Mouse (Mus musculus) kidney, postnatal 4 days (tissue): ENCODE results near the gene Tmem203.

Experiments used
- DNase-seq, 2 experiments: peaks; one replicate each; pipeline ENCODE4 v3.0.0; 2021; ENCODE audit warnings: mixed read lengths in 2 of 2

The Tmem203 gene

DNA sequence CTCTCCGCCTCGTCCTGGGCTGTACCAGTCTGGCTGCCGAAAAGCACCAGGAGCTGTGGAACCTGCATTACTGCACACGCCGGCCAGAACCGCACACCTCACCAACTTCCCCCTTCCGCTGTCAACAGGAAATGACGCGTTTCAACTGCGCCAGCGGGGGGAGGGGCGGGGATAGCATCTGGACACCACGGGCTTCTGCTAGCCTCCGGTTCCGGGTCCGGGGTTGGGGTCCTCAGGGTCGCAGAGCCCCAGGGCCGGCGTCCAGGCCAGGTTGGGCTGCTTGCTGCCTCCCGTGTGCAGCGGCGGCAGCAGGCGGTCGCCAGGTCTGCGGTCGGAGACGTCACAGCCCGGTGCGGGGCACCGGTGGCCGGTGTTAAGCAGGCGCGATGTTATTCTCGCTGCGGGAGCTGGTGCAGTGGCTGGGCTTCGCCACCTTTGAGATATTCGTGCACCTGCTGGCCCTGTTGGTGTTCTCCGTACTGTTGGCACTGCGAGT is at the start of gene Tmem203:
Gene Tmem203, plus strand, starts transcription at position 156 of the 496 bp plus-strand sequence.
- peak; percentile 94 for DNase-seq

DNA sequence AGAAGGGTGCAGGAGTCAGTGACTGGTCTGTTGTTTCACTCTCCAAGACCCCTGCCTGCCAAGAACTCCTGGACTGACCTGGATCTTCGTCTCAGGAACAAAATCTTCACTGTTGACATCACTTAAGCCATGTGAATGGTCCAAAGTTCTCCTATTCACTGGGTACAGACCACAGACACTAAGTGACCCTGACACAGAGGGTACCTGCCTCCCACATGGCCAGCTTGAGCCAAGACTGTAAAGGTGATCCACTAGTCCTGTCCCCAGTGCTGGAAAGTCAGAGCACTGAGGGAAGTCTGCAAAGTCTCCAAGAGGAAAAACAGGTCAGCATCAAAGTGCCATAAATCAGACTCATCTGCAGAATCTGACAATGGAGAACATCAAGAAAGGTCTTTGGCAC is 47.6 kb upstream of the Tmem203 start:
- no peak for DNase-seq

GRCm38 (mm10) chr2:25210686-25211085 is 44.6 kb upstream of the Tmem203 start:
- DNase-seq: no peak

- DNase-seq: peak; percentile 94 to 96
Measured at GRCm38 (mm10) chr2:25211121-25211670, 44.0 kb upstream of the Tmem203 start, which contains the start of gene Nelfb. Nelfb (minus strand) TSS chr2:25211489.

DNA sequence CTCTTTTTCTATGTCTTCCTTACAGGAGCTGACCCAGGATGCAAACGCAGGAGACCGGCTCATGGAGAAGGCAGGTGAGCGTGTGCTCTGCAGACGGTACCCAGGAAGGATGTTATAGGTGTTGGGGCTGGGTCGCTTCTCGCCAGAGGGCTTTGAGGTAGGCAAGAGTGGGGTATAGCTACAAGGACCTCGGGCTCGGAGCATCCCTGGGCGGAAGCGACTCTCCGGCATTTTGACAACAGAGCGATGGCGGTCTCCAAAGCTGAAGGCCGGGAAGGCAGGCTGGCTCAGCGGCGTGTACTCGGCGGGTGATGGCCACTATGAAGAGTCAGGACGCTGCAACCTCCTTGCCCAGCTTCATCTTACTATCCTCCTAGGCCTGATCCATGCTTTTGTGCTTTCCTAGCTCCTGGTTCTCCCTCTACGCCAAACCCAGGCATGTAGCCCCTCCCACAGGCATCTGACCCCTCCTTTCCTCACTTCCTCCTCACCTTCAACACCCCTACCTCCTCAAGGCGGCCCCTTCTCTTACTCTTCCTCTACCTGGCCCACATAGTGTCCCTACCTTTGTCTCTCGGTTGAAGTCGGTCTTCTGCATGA is 41.9 kb upstream of the Tmem203 start:
- DNase-seq: no peak

GRCm38 (mm10) chr2:25214444-25214843 is 40.8 kb upstream of the Tmem203 start, which contains the start of gene Stpg3:
Stpg3 (minus strand) TSS chr2:25214637.
- DNase-seq: peak in 1 of 2 experiments; percentile 40

GRCm38 (mm10) chr2:25217666-25218065 is 37.6 kb upstream of the Tmem203 start:
- no peak for DNase-seq

DNA sequence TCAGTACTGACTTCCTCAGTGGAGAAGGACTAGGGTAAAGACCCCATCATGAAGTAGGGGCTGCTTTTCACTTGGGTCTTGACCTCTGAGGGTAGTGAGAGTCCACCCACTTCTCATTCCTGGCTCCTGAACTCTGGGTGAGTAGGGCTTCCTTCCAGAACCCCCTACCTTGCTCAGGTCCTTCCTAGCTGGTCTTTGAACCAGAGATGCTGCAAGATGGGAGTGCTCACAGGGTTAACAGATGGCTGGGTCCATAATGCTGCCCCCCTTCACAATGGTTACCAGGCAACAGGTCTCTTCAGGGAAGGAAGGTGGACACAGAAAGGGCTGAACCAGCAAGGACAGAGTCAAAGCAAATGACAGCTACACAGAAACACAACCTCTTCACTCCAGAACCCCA is 36.8 kb upstream of the Tmem203 start, which contains the start of gene Fam166a:
Gene Fam166a, plus strand, starts transcription at position 301 of the 400 bp plus-strand sequence.
- DNase-seq: no peak

DNA sequence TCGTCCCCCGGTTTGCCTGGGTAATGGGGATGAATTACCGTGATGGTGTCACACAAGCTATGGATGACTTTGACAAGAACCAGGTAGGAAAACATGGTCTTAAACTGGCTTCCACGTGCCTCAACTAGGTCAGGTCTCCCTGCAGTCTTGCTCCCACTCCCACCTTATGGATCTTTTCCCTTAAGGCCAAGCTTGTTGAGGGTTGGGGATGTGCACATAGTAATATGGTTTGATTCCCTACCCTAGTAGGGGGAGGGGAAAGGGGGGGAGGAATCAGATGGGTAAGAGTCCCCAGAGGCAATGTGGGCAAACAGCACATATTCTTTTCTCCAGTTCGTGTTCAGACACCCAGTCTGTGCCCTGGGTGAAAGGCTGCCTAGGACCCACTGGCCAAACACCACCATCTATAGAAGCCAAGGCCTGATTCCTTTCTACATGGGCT is 33.9 kb upstream of the Tmem203 start:
- DNase-seq: no peak

DNA sequence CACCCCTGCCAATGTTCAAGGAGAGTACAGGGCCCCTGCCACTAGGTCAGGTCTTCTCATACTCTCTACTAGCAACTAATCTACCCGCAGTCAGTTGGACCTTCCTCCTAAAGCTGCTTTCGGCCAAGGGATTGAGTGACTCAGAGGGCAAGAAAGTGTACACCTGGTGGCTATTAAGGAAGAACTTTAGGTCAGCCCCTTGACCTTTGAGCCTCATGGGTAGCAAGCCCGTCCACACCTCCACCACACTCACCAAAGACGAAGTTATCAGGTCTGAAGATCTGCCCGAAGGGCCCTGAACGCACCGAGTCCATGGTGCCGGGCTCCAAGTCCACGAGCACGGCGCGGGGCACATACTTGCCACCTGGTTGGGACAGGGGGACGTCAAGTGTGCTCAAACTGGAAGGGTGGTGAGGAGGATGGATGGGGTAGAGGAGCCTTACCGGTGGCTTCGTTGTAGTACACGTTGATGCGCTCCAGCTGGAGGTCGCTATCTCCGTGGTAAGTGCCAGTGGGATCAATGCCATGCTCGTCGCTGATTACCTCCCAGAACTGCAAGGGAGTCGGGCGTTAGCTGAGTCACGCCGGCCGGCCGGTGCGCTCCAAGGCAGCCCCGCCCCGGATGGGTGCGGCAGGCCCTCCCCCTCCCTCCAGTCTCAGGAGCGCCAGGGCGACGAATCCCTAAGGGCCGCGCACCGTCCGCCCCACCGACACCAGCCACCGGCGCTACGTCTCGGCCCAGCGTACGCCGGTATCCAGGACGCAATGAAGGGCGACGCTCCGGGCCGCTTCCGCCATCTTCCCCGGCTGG is 31.4 kb upstream of the Tmem203 start:
- DNase-seq: peak; percentile 78 to 89

GRCm38 (mm10) chr2:25224492-25224765 is 30.8 kb upstream of the Tmem203 start, which contains the start of gene Tubb4b:
Tubb4b (minus strand) TSS chr2:25224702.
- DNase-seq: no peak

GRCm38 (mm10) chr2:25224766-25225752 is 30.2 kb upstream of the Tmem203 start:
- peak; percentile 95 to 98 for DNase-seq

DNA sequence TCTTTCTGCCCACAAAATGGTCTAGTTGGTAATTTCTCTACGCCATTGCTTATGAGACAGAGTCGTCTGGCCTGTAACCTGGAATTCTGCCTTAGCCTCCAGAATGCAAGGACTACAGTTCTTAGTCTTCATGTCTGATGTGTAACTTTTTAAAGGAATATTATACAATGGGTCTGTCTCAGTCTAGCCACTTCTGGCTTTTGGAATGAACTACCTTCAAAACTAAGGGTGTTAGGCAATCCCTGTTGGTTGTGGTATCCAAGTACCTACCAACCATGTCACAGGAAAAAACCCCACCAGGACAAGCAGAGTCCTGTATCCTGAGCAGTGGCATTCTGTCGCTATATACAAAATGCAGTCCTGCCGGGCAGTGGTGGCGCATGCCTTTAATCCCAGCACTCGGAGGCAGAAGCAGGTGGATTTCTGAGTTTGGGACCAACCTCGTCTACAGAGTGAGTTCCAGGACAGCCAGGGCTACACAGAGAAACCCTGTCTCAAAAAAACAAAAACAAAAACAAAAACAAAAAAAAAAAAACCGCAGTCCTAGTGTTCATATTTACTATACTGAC is 29.3 kb upstream of the Tmem203 start:
- DNase-seq: no peak

GRCm38 (mm10) chr2:25226864-25227263 is 28.4 kb upstream of the Tmem203 start:
- no peak for DNase-seq

GRCm38 (mm10) chr2:25227406-25227805 is 27.8 kb upstream of the Tmem203 start:
- DNase-seq: no peak

- DNase-seq: peak; percentile 88 to 92
Measured at GRCm38 (mm10) chr2:25228431-25228889, 26.8 kb upstream of the Tmem203 start.

- DNase-seq: no peak
Measured at GRCm38 (mm10) chr2:25228995-25229530, 26.2 kb upstream of the Tmem203 start.

DNA sequence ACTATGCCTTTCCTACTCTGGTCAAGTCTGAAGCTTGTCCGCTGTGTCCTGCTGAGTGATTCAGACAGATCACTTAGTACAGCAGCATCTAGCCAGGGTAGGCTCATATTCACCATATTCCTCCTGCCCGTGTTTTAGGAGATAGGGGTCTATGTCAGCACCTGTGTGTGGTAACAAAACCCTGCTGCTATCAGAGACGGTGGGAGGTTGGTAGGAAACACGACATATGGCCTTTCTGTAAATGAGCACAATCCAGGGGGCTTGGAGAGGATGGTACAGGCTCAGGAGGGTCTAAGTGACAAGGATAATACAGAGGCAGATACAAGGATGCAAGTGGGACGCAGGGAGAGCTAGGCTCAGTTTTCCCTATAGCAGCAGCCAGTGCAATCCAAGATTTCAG is 25.7 kb upstream of the Tmem203 start:
- no peak for DNase-seq

DNA sequence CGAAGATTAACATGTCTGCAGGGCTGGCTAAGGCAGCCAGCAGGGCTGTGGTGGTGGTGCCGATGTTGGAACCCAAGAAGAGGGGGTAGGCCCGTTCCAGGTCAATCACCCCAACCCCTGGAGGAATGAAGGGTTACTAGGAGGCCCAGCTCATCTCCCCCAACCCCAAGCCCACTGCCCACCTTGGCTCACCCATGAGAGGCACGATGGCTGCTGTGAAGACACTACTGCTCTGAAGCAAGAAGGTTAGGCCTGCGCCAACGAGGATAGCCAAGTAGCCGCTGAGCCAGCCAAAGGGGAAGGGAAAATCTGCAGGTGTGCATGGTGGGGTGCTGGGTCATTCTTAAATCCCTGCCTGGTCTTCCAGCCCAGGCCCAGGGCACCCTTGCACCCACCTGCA is 24.7 kb upstream of the Tmem203 start:
- no peak for DNase-seq

DNA sequence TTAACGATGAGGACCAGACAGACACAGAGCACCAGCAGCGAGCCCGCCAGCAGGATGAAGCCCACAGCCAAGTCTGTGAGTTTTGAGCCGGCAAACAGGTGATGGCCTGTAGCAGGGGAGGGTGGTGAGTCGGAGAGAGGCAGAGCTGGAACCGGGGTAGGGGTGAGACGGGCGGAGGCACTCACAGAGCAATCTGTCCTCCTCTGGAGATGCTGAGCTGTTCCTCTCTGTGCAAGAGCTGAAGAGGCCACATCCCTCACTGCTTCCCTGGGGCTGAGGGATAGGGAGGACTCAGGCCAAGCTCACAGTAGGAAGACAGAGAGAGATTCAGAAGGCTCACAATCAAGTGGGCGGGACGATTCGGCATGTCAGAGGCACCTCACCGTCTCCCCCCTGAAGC is 24.2 kb upstream of the Tmem203 start:
- DNase-seq: no peak

- DNase-seq: peak in 1 of 2 experiments; percentile 2
Measured at GRCm38 (mm10) chr2:25233421-25233820, 21.8 kb upstream of the Tmem203 start.

- peak in 1 of 2 experiments; percentile 47 for DNase-seq
Measured at GRCm38 (mm10) chr2:25234050-25234449, 21.2 kb upstream of the Tmem203 start, which contains the start of gene Slc34a3. Slc34a3 (minus strand) TSS chr2:25234364.
